Mouse (Mus musculus) forebrain, embryonic 15.5 days (tissue): ENCODE results near the gene Ccdc187. TPM values are rescaled to one million over a fixed set of nuclear protein-coding genes. Genes with fewer than 3 reads are reported as not detected.

Experiments used
- ATAC-seq: fragments of 200-750 bp; cut with Nextera tagmentation; replicated peaks from 2 replicates; pipeline ENCODE4 v1.8.0; 2017; ENCODE audit warnings: mild to moderate bottlenecking, moderate TSS enrichment, moderate library complexity
- H3K27ac ChIP-seq: fragments of 300-500 bp; sonication (generic); replicated peaks from 2 replicates; pipeline ENCODE4 v1.5.1; 2015; ENCODE audit warnings: mild to moderate bottlenecking, inconsistent platforms
- H3K27me3 ChIP-seq: fragments of 300-500 bp; sonication (generic); 2 replicates; pipeline ENCODE4 v1.6.1; 2015; ENCODE audit warnings: inconsistent platforms
- H3K36me3 ChIP-seq: fragments of 300-500 bp; sonication (generic); 2 replicates; pipeline ENCODE4 v1.6.1; 2015; ENCODE audit warnings: mild to moderate bottlenecking, inconsistent platforms
- H3K4me1 ChIP-seq: fragments of 300-500 bp; sonication (generic); 2 replicates; pipeline ENCODE4 v1.6.1; 2015; ENCODE audit warnings: inconsistent platforms
- H3K4me2 ChIP-seq: fragments of 300-500 bp; sonication (generic); replicated peaks from 2 replicates; pipeline ENCODE4 v1.6.1; 2015; ENCODE audit warnings: mild to moderate bottlenecking, inconsistent platforms
- H3K4me3 ChIP-seq: fragments of 300-500 bp; sonication (generic); 2 replicates; pipeline ENCODE4 v1.5.1; 2015; ENCODE audit warnings: mild to moderate bottlenecking, inconsistent platforms
- H3K9ac ChIP-seq: fragments of 300-500 bp; sonication (generic); replicated peaks from 2 replicates; pipeline ENCODE4 v1.6.1; 2015; ENCODE audit warnings: mild to moderate bottlenecking, inconsistent platforms
- H3K9me3 ChIP-seq: fragments of 300-500 bp; sonication (generic); 2 replicates; pipeline ENCODE4 v1.6.1; 2016; ENCODE audit warnings: inconsistent platforms
- WGBS: fragments of 180-500 bp; shearing (Covaris S2); methylation state at CpG from one replicate; pipeline ENCODE4 v1.1.7; 2015; ENCODE audit warnings: mixed read lengths; 5-methylcytosine and 5-hydroxymethylcytosine counted together
- polyA plus RNA-seq: library from polyadenylated mRNA; unstranded; fragments of >200 nt; fragmentation: Nextera tagmentation; extraction: Ambion mirVana; gene quantifications from 2 replicates; pipeline ENCODE4 v1.2.1, GENCODE M21; 2015

The Ccdc187 gene
- polyA plus RNA-seq, 1 experiment from 2014 or later, result 0.24 TPM

- Histone ChIP-seq H3K27me3 (no peaks in the 10 kb centered on the region), H3K36me3 (peaks cover 61% of the 10 kb centered on the region), H3K9ac (no peak overlapping the region), H3K9me3 (no peaks in the 10 kb centered on the region), H3K4me2 (no peak overlapping the region), H3K27ac (no peak overlapping the region), H3K4me1 (peaks cover 4% of the 10 kb centered on the region), H3K4me3 (no peak overlapping the region)
- no peak for ATAC-seq
- WGBS, result 91% methylated on average over 2 of the region's 2 CpGs
These were observed 30.6 kb upstream of the Ccdc187 start for GRCm38 (mm10) chr2:26324917-26325316.

GRCm38 (mm10) chr2:26323589-26324325 is 29.4 kb upstream of the Ccdc187 start:
- WGBS, result 94% methylated on average over 13 of the region's 13 CpGs
- Histone ChIP-seq H3K27ac (no peak overlapping the region), H3K4me2 (no peak overlapping the region), H3K9me3 (no peaks in the 10 kb centered on the region), H3K27me3 (no peaks in the 10 kb centered on the region), H3K36me3 (peaks cover 54% of the 10 kb centered on the region), H3K9ac (no peak overlapping the region), H3K4me3 (no peak overlapping the region), H3K4me1 (peaks cover 16% of the 10 kb centered on the region)
- no peak for ATAC-seq

GRCm38 (mm10) chr2:26320245-26321185 is 26.2 kb upstream of the Ccdc187 start:
- Histone ChIP-seq H3K27me3 (no peaks in the 10 kb centered on the region), H3K4me3 (no peak overlapping the region), H3K36me3 (peaks cover 28% of the 10 kb centered on the region), H3K27ac (no peak overlapping the region), H3K4me2 (no peak overlapping the region), H3K9me3 (no peaks in the 10 kb centered on the region), H3K9ac (no peak overlapping the region), H3K4me1 (peaks cover 41% of the 10 kb centered on the region)
- ATAC-seq, result no peak
- WGBS, result 84% methylated on average over 14 of the region's 14 CpGs

- no peaks in the 10 kb centered on the region for H3K27me3 ChIP-seq
- no peak overlapping the region for H3K4me2 ChIP-seq
- no peak overlapping the region for H3K27ac ChIP-seq
- 92% methylated on average over 13 of the region's 13 CpGs for WGBS
- peaks cover 41% of the 10 kb centered on the region for H3K4me1 ChIP-seq
- peaks cover 20% of the 10 kb centered on the region for H3K36me3 ChIP-seq
- no peak overlapping the region for H3K4me3 ChIP-seq
- H3K9me3 ChIP-seq, result no peaks in the 10 kb centered on the region
- ATAC-seq, result no peak
- no peak overlapping the region for H3K9ac ChIP-seq
These were observed 25.3 kb upstream of the Ccdc187 start for GRCm38 (mm10) chr2:26319519-26320244.

GRCm38 (mm10) chr2:26319109-26319508 is 24.8 kb upstream of the Ccdc187 start:
- ATAC-seq, result no peak
- H3K4me2 ChIP-seq, result no peak overlapping the region
- peaks cover 41% of the 10 kb centered on the region for H3K4me1 ChIP-seq
- H3K9ac ChIP-seq, result no peak overlapping the region
- H3K27ac ChIP-seq, result no peak overlapping the region
- H3K9me3 ChIP-seq, result no peaks in the 10 kb centered on the region
- H3K36me3 ChIP-seq, result peaks cover 14% of the 10 kb centered on the region
- 89% methylated on average over 9 of the region's 9 CpGs for WGBS
- H3K4me3 ChIP-seq, result no peak overlapping the region
- no peaks in the 10 kb centered on the region for H3K27me3 ChIP-seq

- Histone ChIP-seq H3K36me3 (peaks cover 5% of the 10 kb centered on the region; the same call in 1 of the 2 replicates), H3K9me3 (no peaks in the 10 kb centered on the region), H3K4me2 (peak overlapping the region; percentile 84), H3K4me1 (peaks cover 41% of the 10 kb centered on the region), H3K4me3 (no peak overlapping the region), H3K27ac (no peak overlapping the region), H3K27me3 (no peaks in the 10 kb centered on the region), H3K9ac (no peak overlapping the region; the same call in 1 of the 2 replicates)
- no peak for ATAC-seq
- WGBS, result 91% methylated on average over 3 of the region's 3 CpGs
These were observed 23.8 kb upstream of the Ccdc187 start for GRCm38 (mm10) chr2:26317991-26318672.

- H3K27me3 ChIP-seq, result no peaks in the 10 kb centered on the region
- H3K4me3 ChIP-seq, result peak overlapping the region; percentile 80
- peaks cover 41% of the 10 kb centered on the region for H3K4me1 ChIP-seq
- H3K27ac ChIP-seq, result peak overlapping the region; percentile 96; the same call in 1 of the 2 replicates
- H3K4me2 ChIP-seq, result peak overlapping the region; percentile 84
- peak overlapping the region; percentile 96 for H3K9ac ChIP-seq
- peaks cover 2% of the 10 kb centered on the region; the same call in 1 of the 2 replicates for H3K36me3 ChIP-seq
- 71% methylated on average over 3 of the region's 3 CpGs for WGBS
- ATAC-seq, result no peak
- H3K9me3 ChIP-seq, result no peaks in the 10 kb centered on the region
These were observed 23.0 kb upstream of the Ccdc187 start for GRCm38 (mm10) chr2:26317371-26317770.

GRCm38 (mm10) chr2:26316576-26317246 is 22.4 kb upstream of the Ccdc187 start:
- peaks cover 41% of the 10 kb centered on the region for H3K4me1 ChIP-seq
- 35% methylated on average over 9 of the region's 9 CpGs for WGBS
- H3K27ac ChIP-seq, result peak overlapping the region; percentile 96
- peak overlapping the region; percentile 96 for H3K9ac ChIP-seq
- peak overlapping the region; percentile 80 for H3K4me3 ChIP-seq
- H3K36me3 ChIP-seq, result no peaks in the 10 kb centered on the region
- H3K9me3 ChIP-seq, result no peaks in the 10 kb centered on the region
- peak overlapping the region; percentile 84 for H3K4me2 ChIP-seq
- no peak for ATAC-seq
- no peaks in the 10 kb centered on the region for H3K27me3 ChIP-seq

- peaks cover 41% of the 10 kb centered on the region for H3K4me1 ChIP-seq
- no peaks in the 10 kb centered on the region for H3K9me3 ChIP-seq
- H3K36me3 ChIP-seq, result no peaks in the 10 kb centered on the region
- peak overlapping the region; percentile 96 for H3K9ac ChIP-seq
- H3K4me3 ChIP-seq, result peak overlapping the region; percentile 80
- H3K27ac ChIP-seq, result peak overlapping the region; percentile 96
- peak overlapping the region; percentile 84 for H3K4me2 ChIP-seq
- WGBS, result under 1% methylated on average over 11 of the region's 11 CpGs
- no peaks in the 10 kb centered on the region for H3K27me3 ChIP-seq
- peak; percentile 17 for ATAC-seq
These were observed 21.6 kb upstream of the Ccdc187 start for GRCm38 (mm10) chr2:26315925-26316311.

- Histone ChIP-seq H3K4me3 (peak within 1 kb of the TSS; percentile 80), H3K36me3 (no peaks in the 10 kb centered on the region), H3K4me1 (peaks cover 40% of the 10 kb centered on the region), H3K9me3 (no peaks in the 10 kb centered on the region), H3K4me2 (peak within 1 kb of the TSS; percentile 84), H3K27me3 (no peaks in the 10 kb centered on the region), H3K9ac (peak within 1 kb of the TSS; percentile 96), H3K27ac (peak within 1 kb of the TSS; percentile 96)
- WGBS, result under 1% methylated on average over 56 of the region's 66 CpGs
- peak; percentile 87 for ATAC-seq
These were observed 20.9 kb upstream of the Ccdc187 start, which contains the start of gene Gpsm1 for GRCm38 (mm10) chr2:26315072-26315924. TSS of gene Gpsm1 (plus strand) at chr2:26315515.
